Mouse (Mus musculus): Measurements from ENCODE around the gene 4930426L09Rik. TPM values are rescaled to one million over a fixed set of nuclear protein-coding genes. Genes with fewer than 3 reads are reported as not detected.

Gene 4930426L09Rik
- polyA plus RNA-seq, 1 experiment from 2014 or later = 0.31 TPM

DNA sequence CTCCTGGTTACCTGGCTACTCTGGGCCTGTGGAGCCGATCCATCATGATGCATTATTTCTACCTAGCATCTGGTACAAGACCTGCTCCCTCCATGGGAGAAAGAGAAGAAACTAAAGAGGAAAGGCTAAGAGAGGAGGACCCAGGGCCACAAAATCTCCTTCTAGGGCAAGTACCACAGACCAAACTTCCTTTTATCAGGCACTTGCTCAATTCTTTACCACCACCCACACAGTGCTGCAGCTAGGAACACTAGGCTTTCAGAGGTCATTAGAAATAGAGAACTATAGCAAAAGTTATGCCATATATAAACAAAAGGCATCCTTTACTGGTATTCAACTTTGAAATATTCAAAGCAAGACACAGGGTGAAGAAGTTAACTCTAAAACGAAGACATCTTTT lies 22.0 kb upstream of the 4930426L09Rik start:
- no peak overlapping the region for H3K27ac ChIP-seq
- H3K4me1 ChIP-seq = peaks cover 7% of the 10 kb centered on the region
- 93% methylated on average over 2 of the region's 2 CpGs for WGBS
- peaks cover 14% of the 10 kb centered on the region for H3K9me3 ChIP-seq
- H3K27me3 ChIP-seq (ENCODE audit: poor library complexity, severe bottlenecking) = no peaks in the 10 kb centered on the region
- DNase-seq (ENCODE audit: extremely low spot score, low spot score) = no peak
- H3K4me3 ChIP-seq = no peak overlapping the region
- H3K36me3 ChIP-seq (replicated peaks) = peaks cover 4% of the 10 kb centered on the region; the same call in 1 of the 2 replicates

DNA sequence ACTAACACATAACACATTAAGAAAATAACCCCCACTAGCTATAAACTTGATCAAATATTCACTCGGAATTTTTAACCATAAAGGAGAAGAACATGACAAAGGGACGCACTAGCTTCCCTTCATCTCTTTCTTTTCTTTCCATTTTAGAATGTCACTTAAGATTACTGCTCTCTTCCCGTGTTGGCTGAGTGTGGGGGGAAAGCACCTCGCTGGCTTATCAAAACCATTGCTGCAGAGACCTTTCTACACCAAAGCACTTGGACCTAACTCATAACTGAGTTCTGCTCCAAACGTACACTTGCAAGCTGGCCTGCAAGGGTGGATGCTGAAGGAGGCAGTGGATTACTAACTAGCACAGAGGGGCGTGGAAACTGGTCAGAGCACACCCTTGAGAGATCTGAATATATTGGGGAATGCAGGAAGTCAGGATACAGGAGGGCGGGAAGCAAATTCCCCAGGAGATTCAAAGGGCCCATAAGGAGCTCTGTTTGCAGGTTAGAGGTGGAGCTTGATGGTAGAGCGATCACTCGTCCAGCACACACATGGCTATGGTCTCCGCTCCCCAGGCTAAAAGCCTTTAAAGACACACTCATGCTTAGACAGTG lies 20.8 kb upstream of the 4930426L09Rik start:
- Histone ChIP-seq H3K27me3 (ENCODE audit: poor library complexity, severe bottlenecking) (no peaks in the 10 kb centered on the region), H3K9me3 (peaks cover 13% of the 10 kb centered on the region), H3K36me3 (replicated peaks) (peaks cover 4% of the 10 kb centered on the region; the same call in 1 of the 2 replicates), H3K4me1 (peaks cover 7% of the 10 kb centered on the region), H3K4me3 (no peak overlapping the region), H3K27ac (no peak overlapping the region)
- WGBS = 88% methylated on average over 10 of the region's 10 CpGs
- DNase-seq (ENCODE audit: extremely low spot score, low spot score) = no peak

DNA sequence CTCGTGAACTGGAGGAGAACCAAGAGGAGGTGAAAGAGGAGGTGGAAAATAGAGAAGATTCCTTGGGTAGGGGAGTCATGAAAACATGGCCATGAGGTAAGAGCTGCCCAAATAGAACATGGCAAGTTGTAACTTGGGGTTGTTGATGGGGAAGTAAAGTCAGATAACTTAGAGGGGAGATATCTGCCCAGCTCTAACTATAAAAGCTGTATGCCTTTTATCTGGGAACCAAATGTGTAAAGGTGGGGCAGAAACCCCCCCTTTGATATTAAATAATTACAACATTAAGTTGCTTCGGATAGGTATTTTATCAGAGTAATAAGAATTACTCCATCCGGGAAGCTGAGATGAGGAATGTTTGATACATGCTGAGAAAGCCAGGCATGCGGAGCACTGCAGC lies 19.1 kb upstream of the 4930426L09Rik start:
- Histone ChIP-seq H3K27ac (no peak overlapping the region), H3K4me1 (peaks cover 7% of the 10 kb centered on the region), H3K27me3 (ENCODE audit: poor library complexity, severe bottlenecking) (no peaks in the 10 kb centered on the region), H3K4me3 (no peak overlapping the region), H3K36me3 (replicated peaks) (no peaks in the 10 kb centered on the region), H3K9me3 (no peaks in the 10 kb centered on the region)
- DNase-seq (ENCODE audit: extremely low spot score, low spot score) = no peak
- WGBS = 89% methylated on average over 4 of the region's 4 CpGs

DNA sequence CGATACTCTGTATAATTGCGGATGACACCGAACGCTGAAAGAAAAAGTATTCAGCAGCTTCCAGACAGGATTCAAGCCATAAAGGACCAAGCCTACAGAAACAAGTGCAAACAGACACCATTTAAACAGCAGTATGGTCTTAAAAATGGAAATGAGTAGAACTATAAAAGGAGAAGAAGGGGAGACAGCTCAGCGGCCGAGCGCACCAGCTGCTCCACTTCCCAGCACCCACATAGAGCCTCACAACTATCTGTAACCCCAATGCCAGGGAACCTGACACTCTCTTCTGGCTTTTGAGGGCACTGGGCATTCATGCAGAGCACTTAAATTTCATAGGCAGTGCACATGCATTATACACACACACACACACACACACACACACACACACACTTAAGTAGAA lies 18.5 kb upstream of the 4930426L09Rik start:
- Histone ChIP-seq H3K27me3 (ENCODE audit: poor library complexity, severe bottlenecking) (no peaks in the 10 kb centered on the region), H3K4me1 (peaks cover 7% of the 10 kb centered on the region), H3K9me3 (no peaks in the 10 kb centered on the region), H3K27ac (no peak overlapping the region), H3K36me3 (replicated peaks) (no peaks in the 10 kb centered on the region), H3K4me3 (no peak overlapping the region)
- DNase-seq (ENCODE audit: extremely low spot score, low spot score) = no peak
- 92% methylated on average over 7 of the region's 7 CpGs for WGBS

DNA sequence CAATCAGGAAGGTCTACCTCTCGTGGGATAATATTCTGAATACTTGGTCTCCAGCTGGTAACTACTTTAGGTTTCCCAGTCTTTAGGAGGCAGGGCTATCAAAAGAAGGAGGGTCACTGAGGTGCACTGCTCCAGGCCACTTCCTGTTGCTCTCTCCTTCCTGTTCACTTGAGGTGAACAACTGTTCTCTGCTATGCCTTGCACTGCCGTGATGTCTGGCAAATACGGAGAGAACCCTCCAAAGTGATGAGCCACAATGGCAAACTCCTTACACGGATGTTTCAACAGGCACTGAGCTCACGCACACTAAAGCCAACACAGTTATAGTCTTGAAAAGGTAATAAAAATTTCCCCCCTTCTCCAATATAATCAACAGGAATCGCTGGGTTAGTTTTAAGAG lies 15.6 kb upstream of the 4930426L09Rik start:
- Histone ChIP-seq H3K4me3 (no peak overlapping the region), H3K36me3 (replicated peaks) (no peaks in the 10 kb centered on the region), H3K9me3 (no peaks in the 10 kb centered on the region), H3K4me1 (no peaks in the 10 kb centered on the region), H3K27me3 (ENCODE audit: poor library complexity, severe bottlenecking) (no peaks in the 10 kb centered on the region), H3K27ac (no peak overlapping the region)
- WGBS = 84% methylated on average over 6 of the region's 6 CpGs
- no peak for DNase-seq (ENCODE audit: extremely low spot score, low spot score)

DNA sequence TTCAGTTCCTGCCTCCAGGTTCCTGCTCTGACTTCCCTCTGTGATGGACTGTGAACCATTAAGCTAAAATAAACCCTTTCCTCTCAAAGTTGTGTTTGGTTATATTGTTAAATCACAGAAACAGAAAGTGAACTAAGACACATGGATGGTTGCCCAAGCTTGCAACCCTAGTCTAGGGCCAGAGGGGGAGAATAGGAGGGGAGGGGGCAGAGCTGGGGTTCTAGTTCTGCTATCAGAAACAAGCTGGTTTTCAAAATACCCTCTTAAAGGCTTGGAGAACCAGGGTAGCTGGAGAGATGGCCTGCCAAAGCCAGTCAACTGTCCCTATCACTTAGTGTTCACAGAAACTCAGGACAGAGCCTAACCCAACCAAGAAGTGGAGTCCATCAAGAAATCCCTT lies 14.6 kb upstream of the 4930426L09Rik start:
- DNase-seq (ENCODE audit: extremely low spot score, low spot score) = no peak
- no peaks in the 10 kb centered on the region for H3K27me3 ChIP-seq (ENCODE audit: poor library complexity, severe bottlenecking)
- H3K36me3 ChIP-seq (replicated peaks) = no peaks in the 10 kb centered on the region
- H3K4me1 ChIP-seq = no peaks in the 10 kb centered on the region
- no peak overlapping the region for H3K27ac ChIP-seq
- no peaks in the 10 kb centered on the region for H3K9me3 ChIP-seq
- no peak overlapping the region for H3K4me3 ChIP-seq

DNA sequence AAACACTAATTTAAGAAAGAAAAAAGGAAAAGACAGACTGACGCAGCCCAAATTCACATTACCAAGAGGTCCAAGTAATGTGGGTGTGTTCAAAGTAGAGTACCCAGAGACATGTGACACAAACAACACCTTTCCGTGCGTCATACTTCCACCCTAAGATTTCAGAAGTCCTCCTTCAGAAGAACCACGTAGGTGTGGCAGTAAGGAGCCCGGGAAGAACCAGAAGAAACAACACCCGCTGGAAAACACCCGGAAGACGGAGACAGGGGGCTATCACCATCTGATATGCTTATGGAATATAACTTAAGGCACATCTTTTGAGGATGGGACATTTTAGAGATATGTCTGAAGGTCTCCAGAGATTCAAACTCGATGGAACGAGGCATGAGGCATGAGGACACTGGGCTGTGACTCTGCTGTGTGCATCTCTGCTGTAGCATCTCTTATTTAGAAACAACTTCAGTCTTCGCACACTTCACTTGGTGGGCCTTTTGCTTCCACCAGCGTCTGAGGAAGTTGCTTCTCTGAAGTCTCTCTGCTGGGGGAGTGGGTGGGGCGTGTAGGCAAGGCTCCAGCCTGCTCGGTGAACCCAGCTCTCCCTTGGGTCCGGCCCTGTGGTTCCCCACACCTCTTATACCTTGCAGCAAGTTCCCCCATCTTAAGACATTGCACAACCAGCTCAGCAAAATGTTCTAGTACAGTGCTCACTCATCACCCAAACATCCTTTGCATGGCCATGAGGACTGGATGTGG lies 13.9 kb upstream of the 4930426L09Rik start:
- H3K27me3 ChIP-seq (ENCODE audit: poor library complexity, severe bottlenecking) = no peaks in the 10 kb centered on the region
- no peaks in the 10 kb centered on the region; the same call in 1 of the 2 replicates for H3K9me3 ChIP-seq
- no peaks in the 10 kb centered on the region for H3K36me3 ChIP-seq (replicated peaks)
- no peaks in the 10 kb centered on the region for H3K4me1 ChIP-seq
- no peak overlapping the region for H3K4me3 ChIP-seq
- no peak for DNase-seq (ENCODE audit: extremely low spot score, low spot score)
- H3K27ac ChIP-seq = no peak overlapping the region
- WGBS = 93% methylated on average over 15 of the region's 15 CpGs

DNA sequence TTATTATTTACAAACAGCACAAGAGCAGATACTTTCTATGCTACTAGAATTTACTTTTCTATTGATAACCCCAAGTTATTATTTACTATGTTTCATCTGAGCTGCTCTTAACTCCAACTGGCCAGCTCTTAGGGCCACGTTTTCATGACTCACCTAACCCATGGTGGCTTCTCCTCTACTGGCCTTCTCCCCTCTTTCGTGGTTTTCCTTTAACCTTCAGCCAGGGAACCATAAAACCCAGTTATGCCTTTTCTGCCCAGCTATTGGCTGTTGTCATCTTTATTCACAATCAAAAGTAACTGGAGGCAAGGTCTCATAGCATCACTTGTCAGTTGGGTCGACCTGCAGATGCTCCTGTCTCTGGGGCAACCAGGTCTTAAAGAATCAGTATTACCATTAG lies 12.6 kb upstream of the 4930426L09Rik start:
- no peak for DNase-seq (ENCODE audit: extremely low spot score, low spot score)
- 87% methylated on average over 3 of the region's 3 CpGs for WGBS
- no peaks in the 10 kb centered on the region for H3K36me3 ChIP-seq (replicated peaks)
- no peaks in the 10 kb centered on the region for H3K4me1 ChIP-seq
- no peak overlapping the region for H3K4me3 ChIP-seq
- H3K9me3 ChIP-seq = no peaks in the 10 kb centered on the region; the same call in 1 of the 2 replicates
- no peaks in the 10 kb centered on the region for H3K27me3 ChIP-seq (ENCODE audit: poor library complexity, severe bottlenecking)
- no peak overlapping the region for H3K27ac ChIP-seq

DNA sequence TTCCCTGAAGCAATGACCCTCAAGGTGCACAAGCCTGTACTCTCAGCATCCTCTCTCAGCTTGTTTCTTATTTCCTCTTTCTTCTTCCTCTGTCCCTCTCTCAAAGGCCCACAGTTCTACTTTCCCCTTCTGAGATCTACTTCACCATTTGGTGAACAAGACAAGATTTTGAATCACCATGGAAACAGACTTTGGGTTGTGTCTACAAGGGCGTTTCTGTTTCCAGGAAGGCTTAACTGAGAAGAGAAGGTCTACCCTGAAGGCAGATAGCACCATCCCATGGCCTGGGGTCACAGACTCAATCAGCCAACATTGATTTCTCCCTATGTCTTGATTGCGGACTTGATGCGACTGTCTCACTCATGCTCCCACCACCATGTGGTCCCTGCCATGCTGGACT lies 9.3 kb upstream of the 4930426L09Rik start:
- Histone ChIP-seq H3K36me3 (replicated peaks) (no peaks in the 10 kb centered on the region), H3K27ac (no peak overlapping the region), H3K9me3 (peaks cover 6% of the 10 kb centered on the region; the same call in 1 of the 2 replicates), H3K4me1 (no peaks in the 10 kb centered on the region; the same call in 1 of the 2 replicates), H3K27me3 (ENCODE audit: poor library complexity, severe bottlenecking) (no peaks in the 10 kb centered on the region), H3K4me3 (no peak overlapping the region)
- no peak for DNase-seq (ENCODE audit: extremely low spot score, low spot score)
- 94% methylated on average over 3 of the region's 3 CpGs for WGBS

DNA sequence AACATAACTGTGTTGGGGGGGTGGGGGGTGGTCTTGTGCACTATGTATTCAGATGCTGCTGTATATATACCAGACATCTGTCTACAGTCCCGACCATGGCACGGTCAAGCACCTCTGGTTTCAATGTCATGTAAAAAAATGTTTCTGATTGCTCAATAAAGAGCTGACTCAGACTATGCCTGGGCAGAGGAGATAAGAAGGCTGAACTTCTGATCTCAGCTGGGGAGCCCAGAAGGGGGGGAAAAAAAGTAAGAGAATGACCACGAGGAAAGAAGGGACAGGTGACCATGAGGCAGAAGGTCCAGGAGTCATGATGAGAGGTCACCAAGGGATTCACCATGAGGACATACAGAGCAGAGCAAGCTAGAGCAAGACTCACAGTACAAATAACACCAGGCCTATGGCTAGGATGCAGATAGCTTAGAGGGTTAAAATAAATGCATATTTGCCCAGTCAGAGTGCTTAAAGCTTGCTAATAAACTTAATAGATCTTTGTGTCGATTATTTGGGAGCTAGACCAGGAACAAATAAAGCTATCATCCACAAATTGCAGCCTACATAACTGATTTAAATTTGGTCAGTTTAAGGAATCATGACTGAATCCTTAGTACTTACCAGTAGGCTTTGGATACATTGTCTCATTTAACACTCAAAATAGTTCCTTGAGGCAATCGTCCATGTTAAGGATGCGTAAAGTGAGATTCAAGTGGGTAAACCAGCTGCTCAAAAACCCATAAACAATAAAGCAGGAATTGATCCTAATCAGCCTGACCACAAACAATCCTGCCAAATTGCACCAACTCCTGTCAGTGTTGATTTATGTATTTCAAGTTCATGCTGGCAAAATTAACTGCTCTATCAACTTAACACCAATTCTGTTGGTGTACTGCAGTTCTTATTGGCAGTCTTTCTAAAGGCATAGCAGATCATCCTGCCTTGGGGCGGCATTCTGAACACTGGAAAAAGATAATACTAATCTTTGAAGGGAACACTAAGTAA lies 5.3 kb upstream of the 4930426L09Rik start:
- 88% methylated on average over 7 of the region's 7 CpGs for WGBS
- DNase-seq (ENCODE audit: extremely low spot score, low spot score) = no peak
- Histone ChIP-seq H3K36me3 (replicated peaks) (no peaks in the 10 kb centered on the region), H3K4me3 (no peak overlapping the region), H3K27me3 (ENCODE audit: poor library complexity, severe bottlenecking) (peaks cover 16% of the 10 kb centered on the region), H3K27ac (no peak overlapping the region), H3K4me1 (peaks cover 15% of the 10 kb centered on the region), H3K9me3 (peaks cover 6% of the 10 kb centered on the region; the same call in 1 of the 2 replicates)

DNA sequence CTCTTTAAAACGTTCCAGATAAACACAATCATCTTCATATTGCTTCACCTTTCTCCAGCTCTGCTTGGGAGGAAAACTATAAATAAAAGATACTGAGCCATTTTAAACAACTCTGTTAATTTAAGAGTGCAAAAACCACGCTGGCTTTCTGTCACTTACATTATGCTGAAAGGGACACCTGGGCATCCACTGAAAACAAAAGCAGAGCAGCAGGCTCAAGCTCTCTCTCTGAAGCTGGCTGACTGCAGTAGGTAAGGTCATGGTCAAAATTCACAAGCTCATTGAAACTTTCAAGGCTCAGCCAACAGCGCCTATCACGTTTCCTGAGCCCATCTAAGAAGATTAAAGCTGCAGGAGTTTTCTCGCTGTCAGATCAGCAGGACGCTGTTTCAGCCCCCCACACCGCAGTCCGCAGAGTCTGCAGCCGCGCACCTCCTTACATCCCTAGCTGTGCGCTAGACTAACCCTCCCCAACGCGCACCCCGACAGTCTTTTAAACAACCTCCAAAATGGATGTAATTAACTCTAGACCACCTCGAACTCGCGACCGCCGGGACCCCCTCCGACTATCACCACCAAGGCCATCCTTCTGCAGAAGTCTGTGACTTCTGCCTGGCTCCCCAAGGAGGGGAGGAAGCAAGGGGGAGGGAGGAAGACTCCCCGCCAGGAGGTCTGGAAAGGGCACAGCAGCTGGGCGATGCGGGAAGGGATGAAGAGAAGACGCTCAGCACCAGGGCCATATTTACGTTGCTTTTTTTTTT lies 1.5 kb upstream of the 4930426L09Rik start:
- H3K4me1 ChIP-seq = peaks cover 28% of the 10 kb centered on the region
- peak overlapping the region; percentile 88; the same call in 1 of the 2 replicates for H3K27ac ChIP-seq
- peak; percentile 46 for DNase-seq (ENCODE audit: extremely low spot score, low spot score)
- no peaks in the 10 kb centered on the region for H3K36me3 ChIP-seq (replicated peaks)
- peaks cover 2% of the 10 kb centered on the region; the same call in 1 of the 2 replicates for H3K9me3 ChIP-seq
- H3K4me3 ChIP-seq = peak overlapping the region; percentile 81
- H3K27me3 ChIP-seq (ENCODE audit: poor library complexity, severe bottlenecking) = peaks cover 33% of the 10 kb centered on the region
- under 1% methylated on average over 25 of the region's 25 CpGs for WGBS

DNA sequence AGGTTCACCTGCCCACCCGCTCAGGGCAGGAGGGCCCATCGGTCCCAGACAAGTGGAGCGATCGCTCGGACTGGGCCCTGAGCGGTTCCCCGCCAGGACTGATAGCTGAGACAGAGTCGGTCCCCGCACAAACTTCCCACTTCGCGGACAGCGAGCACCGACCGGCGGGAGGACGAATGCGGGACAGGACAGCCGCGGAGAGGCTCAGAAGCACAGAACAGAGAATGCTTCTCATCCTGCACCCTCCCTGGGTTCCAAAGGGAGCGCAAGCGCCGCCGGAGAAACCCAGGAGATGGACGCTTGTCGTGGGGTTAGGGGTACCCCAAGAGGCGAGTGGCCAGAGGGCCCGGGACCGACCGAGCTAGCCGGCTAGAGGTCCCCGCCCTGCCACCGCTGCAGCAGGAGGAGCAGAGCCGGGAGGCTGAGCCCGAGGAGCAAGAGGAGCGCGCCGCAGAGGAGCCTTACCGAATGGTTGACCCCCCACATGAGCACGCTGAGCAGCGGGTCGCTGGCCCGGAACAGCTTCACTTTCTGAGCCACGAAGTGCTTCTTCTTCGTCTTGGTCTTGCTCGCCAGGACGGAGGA lies 664 bp upstream of the 4930426L09Rik start:
- under 1% methylated on average over 46 of the region's 46 CpGs for WGBS
- H3K4me1 ChIP-seq = peaks cover 28% of the 10 kb centered on the region
- DNase-seq (ENCODE audit: extremely low spot score, low spot score) = peak; percentile 66
- no peaks in the 10 kb centered on the region for H3K36me3 ChIP-seq (replicated peaks)
- H3K27ac ChIP-seq = peak overlapping the region; percentile 88
- H3K27me3 ChIP-seq (ENCODE audit: poor library complexity, severe bottlenecking) = peaks cover 33% of the 10 kb centered on the region
- H3K9me3 ChIP-seq = no peaks in the 10 kb centered on the region
- peak overlapping the region; percentile 81 for H3K4me3 ChIP-seq
